Mouse (Mus musculus) mouse embryonic stem cell (cell line): ENCODE results near the gene Cdk1.

Source experiments
- in situ Hi-C, 2 experiments: fragments of 300-500 bp; cut with MboI; formaldehyde crosslinking; loops; 1 replicate in 1 of 2; 3 replicates in 1 of 2; pipeline ENCODE4 v1.14.3; 2019 to 2020; ENCODE audit warnings: low sequenced_read_pairs in 2 of 2, low pct_unique_long_range_greater_than_20kb in 1 of 2, mixed read lengths in 1 of 2; ENCODE audit not compliant: unreplicated experiment in 1 of 2

Cdk1 gene

GRCm38 (mm10) chr10:69352212-69353085 lies at the start of gene Cdk1:
Gene Cdk1, minus strand, starts transcription at chr10:69352938.
- in situ Hi-C loops = no loop called here

GRCm38 (mm10) chr10:69399814-69400385 lies 47.2 kb upstream of the Cdk1 start:
- in situ Hi-C loops = no loop called here

GRCm38 (mm10) chr10:69398763-69399590 lies 46.2 kb upstream of the Cdk1 start, which contains the start of gene Ank3:
Gene Ank3, plus strand, starts transcription at chr10:69398773.
- in situ Hi-C loops = no loop called here

GRCm38 (mm10) chr10:69398197-69398762 lies 45.5 kb upstream of the Cdk1 start:
- in situ Hi-C loops = no loop called here

- in situ Hi-C loops = no loop called here
Observed at GRCm38 (mm10) chr10:69389511-69389910, 36.8 kb upstream of the Cdk1 start.

- in situ Hi-C loops = no loop called here
Observed at GRCm38 (mm10) chr10:69386767-69387166, 34.0 kb upstream of the Cdk1 start.

GRCm38 (mm10) chr10:69385136-69385535 lies 32.4 kb upstream of the Cdk1 start:
- in situ Hi-C loops = no loop called here

- in situ Hi-C loops = no loop called here
Observed at GRCm38 (mm10) chr10:69384640-69385039, 31.9 kb upstream of the Cdk1 start.

- in situ Hi-C loops = no loop called here
Observed at GRCm38 (mm10) chr10:69383186-69383585, 30.4 kb upstream of the Cdk1 start.

- in situ Hi-C loops = loop anchor here in 1 of 2 experiments (5.0 to 10.0 kb wide), 2 partner anchors 47 to 160 kb away; no protein-coding TSS in a partner anchor
Observed at GRCm38 (mm10) chr10:69375154-69375553, 22.4 kb upstream of the Cdk1 start.

- in situ Hi-C loops = loop anchor here in 1 of 2 experiments (10.0 kb wide), 1 partner anchor 161 kb away; no protein-coding TSS in a partner anchor
Observed at GRCm38 (mm10) chr10:69373796-69374550, 21.2 kb upstream of the Cdk1 start.

GRCm38 (mm10) chr10:69372061-69372460 lies 19.3 kb upstream of the Cdk1 start:
- in situ Hi-C loops = loop anchor here in 1 of 2 experiments (10.0 kb wide), 1 partner anchor 163 kb away; no protein-coding TSS in a partner anchor

GRCm38 (mm10) chr10:69371441-69371840 lies 18.7 kb upstream of the Cdk1 start:
- in situ Hi-C loops = loop anchor here in 1 of 2 experiments (10.0 kb wide), 1 partner anchor 163 kb away; no protein-coding TSS in a partner anchor

GRCm38 (mm10) chr10:69369321-69369720 lies 16.6 kb upstream of the Cdk1 start:
- in situ Hi-C loops = no loop called here

- in situ Hi-C loops = no loop called here
Observed at GRCm38 (mm10) chr10:69366877-69367387, 14.2 kb upstream of the Cdk1 start.

GRCm38 (mm10) chr10:69366208-69366607 lies 13.5 kb upstream of the Cdk1 start:
- in situ Hi-C loops = no loop called here

- in situ Hi-C loops = no loop called here
Observed at GRCm38 (mm10) chr10:69359666-69360065, 6.9 kb upstream of the Cdk1 start.
